Mouse (Mus musculus) heart, postnatal 25 days (tissue): ENCODE data around the gene Cap2. TPM values are rescaled to one million over a fixed set of nuclear protein-coding genes. Genes with fewer than 3 reads are reported as not detected.
A peak's percentile ranks its signal among the peaks of the same experiment; 100 is the strongest.

Experiments used
- DNase-seq: peaks from one replicate; pipeline ENCODE4 v3.0.0; 2022; ENCODE audit warnings: low spot score
- intact Hi-C: fragments of 180-260 bp; cut with DNase I; formaldehyde crosslinking; loops from one replicate; pipeline ENCODE4 v1.15.1; 2025
- total RNA-seq, 2 experiments: library from RNA; stranded (reverse); gene quantifications; 2 replicates each; pipeline ENCODE4 v1.2.3; 2021

Gene Cap2
- total RNA-seq, 2 experiments from 2014 or later: 133 to 155 TPM

DNA sequence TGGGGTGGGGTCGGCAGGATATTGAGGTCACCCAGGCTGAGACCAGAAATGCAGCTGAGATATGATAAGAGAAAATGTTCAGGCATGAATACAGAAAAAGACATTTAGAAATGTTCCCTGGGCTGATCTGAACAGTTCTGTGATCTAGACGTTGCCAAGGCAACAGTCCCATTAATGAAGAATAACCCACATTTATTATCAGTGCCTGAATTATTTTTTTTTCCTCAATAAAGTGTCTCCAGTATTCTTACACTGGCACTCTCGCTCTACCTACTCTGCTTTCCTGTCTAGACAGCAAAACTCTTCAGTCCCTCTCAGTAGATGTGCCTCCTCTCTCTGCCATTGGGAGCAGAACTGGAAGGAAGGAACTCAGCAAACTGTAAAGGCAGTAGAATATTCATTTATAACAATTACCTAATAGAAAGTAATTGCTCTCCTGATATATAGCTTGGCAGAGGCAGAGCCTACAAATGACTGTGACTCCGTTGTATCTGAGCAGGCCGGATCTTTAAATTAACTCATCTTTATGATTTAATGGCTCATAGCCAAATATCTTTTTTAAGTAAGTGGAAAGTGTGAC is 47.0 kb downstream of the Cap2 start:
- DNase-seq: no peak
- intact Hi-C loops: no loop called here

- intact Hi-C loops: loop anchor here (10.0 kb wide), 1 partner anchor 116 kb away; no protein-coding TSS in a partner anchor
- no peak for DNase-seq
Observed at GRCm38 (mm10) chr13:46550627-46551026, 49.0 kb downstream of the Cap2 start.

DNA sequence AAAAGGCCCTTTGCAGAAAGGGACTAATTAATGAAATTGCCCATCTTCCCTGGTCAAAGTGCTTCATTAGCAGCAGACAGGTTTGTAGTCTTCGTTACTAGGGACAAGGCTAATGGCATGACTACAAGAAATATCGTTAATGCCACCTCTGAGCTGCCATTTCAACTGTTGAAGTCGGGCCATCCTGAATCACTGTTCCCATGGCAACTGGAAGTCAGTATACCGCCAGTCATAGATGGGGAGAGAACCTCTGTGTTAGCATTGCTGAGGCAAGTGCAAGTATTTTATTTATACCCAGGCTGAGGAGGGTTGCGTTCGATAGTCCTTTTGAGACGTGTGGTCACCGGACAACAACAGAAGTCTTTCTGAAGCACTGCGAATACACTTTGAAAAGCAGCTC is 53.1 kb downstream of the Cap2 start:
- DNase-seq: no peak
- intact Hi-C loops: loop anchor here (10.0 kb wide), 1 partner anchor 120 kb away; no protein-coding TSS in a partner anchor

- no peak for DNase-seq
- intact Hi-C loops: no loop called here
Observed at GRCm38 (mm10) chr13:46565913-46566312, 64.3 kb downstream of the Cap2 start.

GRCm38 (mm10) chr13:46569469-46569868 is 67.8 kb downstream of the Cap2 start:
- no peak for DNase-seq
- intact Hi-C loops: no loop called here

DNA sequence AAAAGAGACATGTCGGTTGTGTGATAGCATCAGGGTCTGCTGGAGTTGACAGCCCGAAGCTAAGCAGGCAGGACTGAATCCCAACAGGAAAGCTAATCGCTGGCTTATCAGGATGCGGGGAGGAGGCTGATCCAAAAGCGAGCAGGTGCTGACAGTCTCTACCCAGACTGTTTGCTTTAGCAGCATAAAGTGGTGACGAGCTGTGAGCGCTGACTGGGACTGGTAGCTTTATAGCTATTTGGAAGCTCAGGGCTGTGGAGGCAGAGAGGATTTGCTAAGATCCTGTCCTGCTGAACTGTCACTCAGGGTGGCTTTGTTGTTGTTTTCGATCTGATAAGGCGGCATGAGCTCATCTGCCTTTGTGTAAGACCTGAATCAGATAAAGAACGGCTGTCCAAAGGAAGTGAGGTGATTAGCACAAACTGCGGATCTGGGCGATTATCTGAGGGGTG is 69.5 kb downstream of the Cap2 start:
- intact Hi-C loops: loop anchor here (5.0 kb wide), 2 partner anchors 69 to 149 kb away; partner anchors contain the start of gene Cap2
- no peak for DNase-seq

GRCm38 (mm10) chr13:46571961-46572647 is 70.5 kb downstream of the Cap2 start:
- peak; percentile 56 for DNase-seq
- intact Hi-C loops: loop anchor here (5.0 kb wide), 2 partner anchors 70 to 150 kb away; partner anchors contain the start of gene Cap2

GRCm38 (mm10) chr13:46572648-46573163 is 71.1 kb downstream of the Cap2 start:
- intact Hi-C loops: loop anchor here (5.0 kb wide), 2 partner anchors 70 to 150 kb away; partner anchors contain the start of gene Cap2
- DNase-seq: no peak

DNA sequence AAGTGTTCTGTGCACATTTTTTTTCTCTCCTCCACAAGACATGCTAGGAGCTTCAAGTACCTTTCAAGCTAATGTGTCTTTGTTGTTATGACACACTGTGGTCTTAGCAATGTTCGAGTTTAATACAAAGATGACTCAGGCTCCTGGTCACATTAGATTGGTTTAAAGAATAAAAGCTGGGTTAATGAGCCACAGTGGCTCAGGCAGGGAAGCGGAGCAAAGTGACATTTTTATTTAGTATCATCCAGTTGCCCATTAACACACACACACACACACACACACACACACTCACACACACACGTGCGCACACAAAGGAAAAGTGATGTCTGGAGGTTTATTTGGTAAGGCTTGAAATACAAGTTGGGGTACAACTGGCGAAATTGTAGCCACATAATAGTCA is 72.6 kb downstream of the Cap2 start:
- intact Hi-C loops: loop anchor here (5.0 kb wide), 2 partner anchors 72 to 152 kb away; partner anchors contain the start of gene Cap2

GRCm38 (mm10) chr13:46574707-46575106 is 73.1 kb downstream of the Cap2 start:
- DNase-seq: no peak
- intact Hi-C loops: loop anchor here (5.0 kb wide), 2 partner anchors 72 to 152 kb away; partner anchors contain the start of gene Cap2

More for the DNA sequence above, 72.6 kb downstream of the Cap2 start:
- no peak for DNase-seq

DNA sequence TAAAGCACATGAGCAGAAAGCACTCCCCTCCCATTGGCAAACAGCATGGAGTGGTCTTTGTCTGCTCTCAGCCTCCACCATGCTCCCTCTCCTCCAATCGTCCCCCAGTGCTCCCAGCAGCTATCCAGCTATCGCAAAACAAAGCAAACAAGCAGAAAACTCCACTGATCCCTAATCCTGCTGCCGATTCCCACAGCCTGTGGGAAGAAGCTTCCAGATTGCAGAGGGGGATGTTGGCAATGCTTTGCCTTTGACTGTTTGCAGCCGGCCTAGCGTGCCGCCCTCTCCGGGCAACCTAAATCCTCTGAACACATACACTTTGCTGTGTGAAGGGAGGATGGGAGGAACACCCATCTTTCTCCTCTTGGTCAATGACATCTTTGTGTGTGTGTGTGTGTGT is 83.2 kb downstream of the Cap2 start:
- intact Hi-C loops: no loop called here
- no peak for DNase-seq

DNA sequence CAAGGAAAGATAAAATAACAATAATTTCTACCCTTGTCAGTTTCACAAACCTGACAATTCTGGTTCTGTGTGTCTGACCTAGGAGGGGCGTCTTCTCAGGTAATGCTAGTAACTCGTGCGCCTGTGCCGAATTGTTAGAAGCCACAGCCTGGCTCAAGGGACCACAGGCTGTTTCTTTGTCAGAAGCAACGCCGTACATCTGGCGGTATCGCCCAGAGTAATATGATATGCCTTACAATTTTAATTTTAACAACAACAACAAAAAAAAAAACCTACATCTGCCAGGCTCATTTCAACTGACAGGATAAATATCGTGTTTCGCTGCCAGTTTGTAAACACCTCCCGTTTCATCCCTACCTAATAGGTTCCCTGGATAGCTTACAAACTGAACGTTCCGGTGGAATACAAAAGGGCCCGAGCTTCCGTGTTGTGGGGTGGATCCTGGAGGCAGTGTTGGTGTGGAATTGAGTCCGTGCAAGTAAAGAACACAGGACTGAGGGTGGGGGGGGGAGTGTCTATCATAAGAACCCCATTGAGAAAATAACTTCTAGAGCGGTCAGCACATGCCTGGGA is 86.2 kb downstream of the Cap2 start:
- intact Hi-C loops: no loop called here
- no peak for DNase-seq

GRCm38 (mm10) chr13:46588606-46589005 is 87.0 kb downstream of the Cap2 start:
- DNase-seq: no peak
- intact Hi-C loops: no loop called here

- intact Hi-C loops: no loop called here
- no peak for DNase-seq
Observed at GRCm38 (mm10) chr13:46590885-46591284, 89.2 kb downstream of the Cap2 start.

- intact Hi-C loops: no loop called here
- DNase-seq: no peak
Observed at GRCm38 (mm10) chr13:46600694-46601093, 99.0 kb downstream of the Cap2 start.

DNA sequence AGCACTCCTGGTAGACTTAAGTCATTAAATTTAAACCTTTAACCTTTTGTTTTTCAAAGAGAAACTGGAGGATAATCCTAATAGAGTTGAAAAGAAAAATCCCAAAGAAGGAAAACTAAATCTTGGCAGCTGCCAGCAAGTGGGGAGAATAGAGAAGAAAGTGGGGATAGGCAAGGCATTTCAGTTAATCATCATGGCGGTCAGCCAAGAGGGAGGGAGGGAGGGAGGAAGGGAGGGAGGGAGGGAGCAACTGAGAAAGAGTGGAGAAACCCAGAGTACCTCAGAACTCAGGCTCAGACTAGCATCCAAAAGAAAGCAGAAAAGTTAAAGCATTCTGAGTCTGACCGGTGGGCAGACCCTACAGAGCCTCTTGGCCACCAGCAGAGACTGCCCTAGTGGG is 99.7 kb downstream of the Cap2 start:
- DNase-seq: no peak
- intact Hi-C loops: no loop called here

DNA sequence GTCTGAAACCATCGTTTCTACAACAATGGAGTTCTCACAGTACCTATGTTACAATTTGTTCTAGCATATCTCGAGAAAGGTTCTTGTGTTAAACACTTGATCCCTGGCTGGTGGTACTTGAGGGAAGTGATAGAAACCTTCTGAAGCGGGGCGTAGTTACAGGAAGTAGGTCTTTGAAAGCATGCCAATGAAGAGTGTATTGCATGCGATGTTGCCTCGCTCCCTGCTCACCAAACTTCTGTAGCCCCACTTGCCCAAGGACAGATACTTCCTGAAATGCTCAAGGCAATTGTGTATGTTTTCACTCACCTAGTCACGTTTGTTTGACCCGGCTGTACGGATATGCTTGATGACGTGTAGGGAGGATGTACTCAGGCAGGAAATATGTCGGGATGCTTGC is 101.0 kb downstream of the Cap2 start:
- DNase-seq: no peak
- intact Hi-C loops: no loop called here

DNA sequence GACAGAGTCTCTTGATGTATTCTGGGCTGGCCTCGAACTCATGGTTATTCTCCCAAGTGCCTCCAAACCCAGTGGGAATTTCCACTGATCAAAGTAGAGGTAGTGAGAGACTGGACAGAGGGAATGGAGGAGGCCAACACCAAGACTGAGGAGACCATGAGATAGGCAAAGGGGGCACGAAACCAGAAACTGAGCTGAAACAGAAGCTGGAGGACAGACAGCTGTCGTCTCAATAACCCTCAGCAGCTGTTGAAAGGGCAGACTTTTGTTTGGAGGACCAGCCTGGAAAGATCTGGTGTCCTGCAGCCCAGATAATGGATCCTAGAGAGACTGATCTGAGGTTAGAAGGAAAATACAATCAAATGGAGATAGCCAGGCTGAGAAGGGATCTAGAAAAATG is 109.4 kb downstream of the Cap2 start:
- DNase-seq: no peak

GRCm38 (mm10) chr13:46613694-46614272 is 112.1 kb downstream of the Cap2 start:
- intact Hi-C loops: no loop called here
- DNase-seq: no peak

More for the DNA sequence above, 109.4 kb downstream of the Cap2 start:
- intact Hi-C loops: no loop called here

DNA sequence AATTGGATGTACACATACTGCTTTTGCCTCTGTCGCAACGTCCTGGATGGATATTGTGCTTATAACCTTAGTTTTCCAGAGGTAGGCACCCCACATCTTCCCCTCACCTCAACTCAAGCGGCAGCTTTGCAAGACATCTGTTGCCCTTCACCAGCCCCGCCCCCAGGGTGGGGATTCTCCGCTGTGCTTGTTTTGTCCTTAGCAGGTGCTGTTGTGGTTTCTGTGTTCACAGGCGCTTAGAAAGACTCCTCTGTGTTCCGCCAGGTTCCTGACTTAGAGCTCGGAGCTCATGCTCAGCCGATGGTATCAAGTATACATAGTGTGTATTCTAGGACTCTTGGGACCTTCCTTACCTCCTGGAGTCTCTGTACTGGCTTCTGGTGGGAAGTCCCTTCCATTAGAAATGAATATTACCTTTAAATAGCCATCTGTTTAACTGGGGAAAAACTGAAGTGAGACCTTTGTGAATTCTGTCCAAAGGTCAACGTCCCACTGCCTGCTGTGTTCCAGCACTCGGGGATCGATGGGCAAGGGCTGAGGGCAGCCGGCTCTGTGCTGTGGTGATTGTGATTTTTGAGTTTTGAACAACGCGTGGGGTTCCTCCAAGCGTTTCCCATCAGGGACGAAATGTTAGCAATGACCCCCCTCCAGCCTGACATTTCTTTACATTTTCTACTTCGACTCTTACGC is 115.2 kb downstream of the Cap2 start:
- no peak for DNase-seq
- intact Hi-C loops: no loop called here
